Mouse (Mus musculus) kidney, adult 2 months (tissue): ENCODE measurements around the gene Slit3. TPM values are rescaled to one million over a fixed set of nuclear protein-coding genes. Genes with fewer than 3 reads are reported as not detected.

Experiments used
- DNase-seq: peaks from one replicate; pipeline ENCODE4 v3.0.0; 2021
- H3K27ac ChIP-seq: fragments of 200-500 bp; 2 replicates; pipeline ENCODE4 v1.5.1; 2012; ENCODE audit warnings: low read depth, low read length, control low read depth, inconsistent platforms; ENCODE audit not compliant: insufficient read depth
- H3K27me3 ChIP-seq: fragments of 200-500 bp; replicated peaks from 2 replicates; pipeline ENCODE4 v1.6.1; 2012; ENCODE audit warnings: mild to moderate bottlenecking, moderate library complexity, low read length, inconsistent platforms; ENCODE audit not compliant: control insufficient read depth, insufficient read depth
- H3K36me3 ChIP-seq: fragments of 200-500 bp; 2 replicates; pipeline ENCODE4 v1.6.1; 2012; ENCODE audit warnings: mild to moderate bottlenecking, moderate library complexity, low read length, inconsistent platforms; ENCODE audit not compliant: control insufficient read depth, insufficient read depth
- H3K4me1 ChIP-seq: fragments of 200-500 bp; 2 replicates; pipeline ENCODE4 v1.6.1; 2011; ENCODE audit warnings: low read length; ENCODE audit not compliant: control insufficient read depth, insufficient read depth
- H3K4me3 ChIP-seq: fragments of 200-500 bp; 2 replicates; pipeline ENCODE4 v1.5.1; 2011; ENCODE audit warnings: mild to moderate bottlenecking, low read depth, low read length, control low read depth; ENCODE audit not compliant: insufficient read depth
- CTCF ChIP-seq: fragments of 200-500 bp; conservative IDR thresholded peaks from 2 replicates; pipeline ENCODE4 v1.5.1; 2011; ENCODE audit warnings: low read depth, mild to moderate bottlenecking, control low read depth, low read length, moderate library complexity, mixed read lengths; ENCODE audit not compliant: insufficient read depth, insufficient read length
- POLR2A ChIP-seq: fragments of 200-500 bp; IDR thresholded peaks from one replicate; pipeline ENCODE4 v1.6.1; 2011; ENCODE audit warnings: low read depth, low read length, control low read depth
- WGBS: fragments of 180-500 bp; shearing (Covaris S2); methylation state at CpG from one replicate; pipeline ENCODE4 v1.1.7; 2018; 5-methylcytosine and 5-hydroxymethylcytosine counted together
- polyA plus RNA-seq: library from polyadenylated mRNA; depleted of rRNA; stranded (reverse); fragments of >200 nt; gene quantifications from 2 replicates; pipeline ENCODE4 v1.2.3, GENCODE M21; 2012

Gene Slit3
- polyA plus RNA-seq, 1 experiment = 8.4 TPM

GRCm38 (mm10) chr11:35704381-35704780, 583.4 kb downstream of the Slit3 start:
- H3K27ac ChIP-seq = no peak overlapping the region
- TF ChIP-seq POLR2A (no peak), CTCF (no peak)
- DNase-seq = no peak
- H3K27me3 ChIP-seq = no peaks in the 10 kb centered on the region
- 96% methylated on average over 13 of the region's 13 CpGs for WGBS
- H3K36me3 ChIP-seq = no peaks in the 10 kb centered on the region
- H3K4me3 ChIP-seq = no peak overlapping the region
- no peaks in the 10 kb centered on the region for H3K4me1 ChIP-seq

DNA sequence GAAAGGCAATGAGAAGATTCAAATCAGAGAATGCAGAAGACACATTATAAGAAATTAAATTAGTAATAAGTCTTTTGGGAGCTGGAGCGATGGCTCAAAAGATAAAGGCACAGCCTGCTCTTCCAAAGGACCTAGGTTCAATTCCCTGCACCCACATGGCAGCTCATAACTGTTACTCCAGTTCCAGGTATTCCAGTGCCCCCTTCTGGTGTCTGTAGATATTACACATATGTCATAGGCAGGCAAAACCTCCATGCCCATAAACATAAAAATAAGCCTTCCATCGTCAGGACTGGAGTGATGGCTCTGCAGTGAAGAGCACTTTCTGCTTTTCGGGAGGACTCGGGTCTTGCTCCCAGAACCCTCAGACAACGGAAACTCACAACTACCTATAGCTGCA, 583.9 kb downstream of the Slit3 start:
- Histone ChIP-seq H3K36me3 (no peaks in the 10 kb centered on the region), H3K27me3 (no peaks in the 10 kb centered on the region), H3K4me3 (no peak overlapping the region), H3K27ac (no peak overlapping the region), H3K4me1 (no peaks in the 10 kb centered on the region)
- TF ChIP-seq CTCF (no peak), POLR2A (no peak)
- no peak for DNase-seq
- WGBS = 96% methylated on average over 5 of the region's 5 CpGs

DNA sequence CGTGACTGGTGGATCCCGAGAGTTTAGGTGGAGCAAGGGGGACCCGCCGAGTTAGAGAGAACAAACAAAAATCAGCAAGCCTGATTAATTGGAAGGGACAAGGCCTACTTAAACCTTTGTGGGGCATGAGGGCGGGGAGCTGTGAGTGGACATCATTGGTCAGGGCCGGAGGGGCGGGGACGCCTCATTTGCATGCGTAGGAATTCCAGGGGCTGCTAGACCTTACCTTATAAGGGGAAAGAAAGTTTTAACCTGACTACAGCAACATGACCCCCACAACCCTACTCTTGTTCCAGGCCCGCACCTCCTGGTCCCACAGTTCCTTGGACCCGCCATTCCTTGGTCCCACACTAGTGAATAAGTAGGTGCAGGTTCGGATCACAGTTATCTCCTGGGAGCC, 586.4 kb downstream of the Slit3 start:
- no peak for DNase-seq
- Histone ChIP-seq H3K27ac (no peak overlapping the region), H3K36me3 (no peaks in the 10 kb centered on the region), H3K4me3 (no peak overlapping the region), H3K4me1 (no peaks in the 10 kb centered on the region), H3K27me3 (no peaks in the 10 kb centered on the region)
- TF ChIP-seq CTCF (no peak), POLR2A (no peak)
- 94% methylated on average over 12 of the region's 12 CpGs for WGBS

DNA sequence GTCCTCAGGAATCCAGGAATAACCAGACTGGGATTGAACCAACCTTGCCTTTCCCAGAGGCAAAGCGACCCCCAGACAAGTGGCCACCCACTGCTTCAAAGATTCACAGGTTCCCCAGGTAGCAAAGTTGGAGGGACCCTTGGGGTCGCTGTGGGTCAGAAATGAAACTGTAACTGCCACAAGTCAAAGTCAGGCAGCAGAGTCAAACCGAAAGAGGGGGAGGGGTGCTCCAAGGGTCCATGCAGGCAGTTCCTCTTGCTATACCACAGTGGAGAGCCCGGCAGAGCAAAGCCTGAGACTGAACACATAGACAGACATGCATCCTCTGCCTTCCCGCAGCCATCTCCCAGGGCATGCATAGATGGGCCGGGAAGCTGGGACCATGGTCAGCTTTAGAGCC, 590.3 kb downstream of the Slit3 start:
- DNase-seq = no peak
- no peak overlapping the region for H3K4me3 ChIP-seq
- no peak overlapping the region for H3K27ac ChIP-seq
- WGBS = 89% methylated on average over 6 of the region's 6 CpGs
- no peaks in the 10 kb centered on the region for H3K36me3 ChIP-seq
- no peaks in the 10 kb centered on the region for H3K4me1 ChIP-seq
- H3K27me3 ChIP-seq = no peaks in the 10 kb centered on the region
- TF ChIP-seq POLR2A (no peak), CTCF (no peak)

DNA sequence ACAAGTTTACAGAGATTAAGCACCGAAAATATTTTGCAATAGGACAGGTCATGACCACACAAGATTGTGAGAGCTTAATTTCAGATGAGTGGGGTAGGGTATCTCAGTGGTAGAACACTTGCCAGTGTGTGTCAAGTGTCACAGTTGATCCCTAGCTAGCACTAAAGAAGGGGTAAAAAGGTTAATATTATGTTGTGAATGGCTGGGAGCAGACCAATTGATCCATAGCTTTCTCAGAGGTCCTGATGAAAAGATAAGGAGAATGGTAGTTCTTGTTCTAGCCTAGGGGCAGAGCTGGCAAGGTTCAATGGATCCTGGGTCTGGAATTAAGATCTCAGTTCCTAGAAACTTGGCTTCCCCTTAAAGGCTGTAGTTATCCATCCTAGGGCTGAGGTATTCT, 597.9 kb downstream of the Slit3 start:
- TF ChIP-seq CTCF = no peak
- TF ChIP-seq POLR2A = no peak
- Histone ChIP-seq H3K4me3 (no peak overlapping the region), H3K36me3 (no peaks in the 10 kb centered on the region), H3K4me1 (no peaks in the 10 kb centered on the region), H3K27ac (no peak overlapping the region), H3K27me3 (no peaks in the 10 kb centered on the region)
- DNase-seq = no peak
- WGBS = 74% methylated on average over 1 of the region's 1 CpGs

DNA sequence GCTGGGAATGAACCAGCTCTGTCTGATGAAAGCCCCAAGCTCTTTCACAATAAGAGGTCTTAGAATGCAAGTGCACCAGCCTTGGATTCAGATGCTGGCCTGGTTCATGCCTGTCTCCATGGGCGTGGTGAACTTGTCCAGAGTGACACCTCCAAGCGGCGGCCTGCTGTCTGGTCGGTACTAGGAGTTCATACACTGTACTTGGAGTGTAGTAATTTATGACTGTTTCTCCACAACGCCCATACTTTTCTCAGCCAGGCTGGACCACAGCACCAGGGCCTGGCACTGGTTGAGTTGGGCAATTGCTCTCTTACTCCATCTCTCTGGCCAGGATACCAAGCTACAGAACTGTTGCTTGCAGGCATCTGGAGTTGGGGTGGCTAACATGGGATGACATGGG, 602.9 kb downstream of the Slit3 start:
- Histone ChIP-seq H3K27me3 (no peaks in the 10 kb centered on the region), H3K36me3 (no peaks in the 10 kb centered on the region), H3K4me3 (no peak overlapping the region), H3K4me1 (no peaks in the 10 kb centered on the region), H3K27ac (no peak overlapping the region)
- TF ChIP-seq POLR2A = no peak
- no peak for TF ChIP-seq CTCF
- 78% methylated on average over 5 of the region's 5 CpGs for WGBS
- peak; percentile 9 for DNase-seq

DNA sequence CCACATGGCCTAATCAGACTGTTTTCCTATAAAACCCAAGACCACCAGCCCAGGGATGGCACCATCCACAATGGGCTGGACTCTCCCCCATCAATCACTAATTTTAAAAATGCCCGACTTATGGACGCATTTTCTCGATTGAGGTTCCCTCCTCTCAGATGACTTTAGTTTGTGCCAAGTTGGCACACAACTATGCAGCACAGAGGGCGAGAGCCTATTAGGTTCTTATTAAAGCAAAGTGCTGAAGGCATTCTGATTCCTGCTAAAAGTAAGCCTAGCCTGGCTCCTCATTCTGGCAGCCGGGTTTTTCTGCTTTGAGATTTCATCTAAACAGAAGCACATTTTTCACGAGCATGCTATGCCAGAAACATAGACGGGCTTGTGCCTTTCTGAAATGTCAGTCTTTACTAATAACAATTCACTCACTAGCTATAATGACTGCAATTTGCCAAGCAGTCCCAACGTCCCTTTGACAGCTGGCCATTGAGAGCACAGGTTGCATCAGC, 605.4 kb downstream of the Slit3 start:
- H3K4me3 ChIP-seq = no peak overlapping the region
- H3K4me1 ChIP-seq = no peaks in the 10 kb centered on the region
- 74% methylated on average over 8 of the region's 8 CpGs for WGBS

More for the DNA sequence above, 605.4 kb downstream of the Slit3 start:
- DNase-seq = no peak
- TF ChIP-seq POLR2A (no peak), CTCF (no peak)
- Histone ChIP-seq H3K27ac (no peak overlapping the region), H3K27me3 (no peaks in the 10 kb centered on the region), H3K36me3 (no peaks in the 10 kb centered on the region)
